Mouse (Mus musculus) cortical plate, adult 2 months (tissue): ENCODE measurements around the gene Gm6583. TPM values are rescaled to one million over a fixed set of nuclear protein-coding genes. Genes with fewer than 3 reads are reported as not detected.

Experiments used
- H3K27ac ChIP-seq: fragments of 200-500 bp; 2 replicates; pipeline ENCODE4 v1.5.1; 2012; ENCODE audit warnings: low read length, control low read depth, inconsistent platforms; ENCODE audit not compliant: insufficient read depth
- H3K4me1 ChIP-seq: fragments of 200-500 bp; 2 replicates; pipeline ENCODE4 v1.6.1; 2011; ENCODE audit warnings: low read length; ENCODE audit not compliant: control insufficient read depth, insufficient read depth
- H3K4me3 ChIP-seq: fragments of 200-500 bp; 2 replicates; pipeline ENCODE4 v1.5.1; 2011; ENCODE audit warnings: mild to moderate bottlenecking, low read length, control low read depth; ENCODE audit not compliant: insufficient read depth
- CTCF ChIP-seq: fragments of 200-500 bp; IDR thresholded peaks from 2 replicates; pipeline ENCODE4 v1.5.1; 2011; ENCODE audit warnings: mild to moderate bottlenecking, control low read depth, low read length; ENCODE audit not compliant: insufficient read depth; ENCODE audit errors: extremely low read depth
- POLR2A ChIP-seq: fragments of 200-500 bp; IDR thresholded peaks from 2 replicates; pipeline ENCODE4 v1.6.1; 2011; ENCODE audit warnings: mild to moderate bottlenecking, low read length, control low read depth; ENCODE audit not compliant: insufficient read depth; ENCODE audit errors: extremely low read depth
- polyA plus RNA-seq: library from polyadenylated mRNA; depleted of rRNA; stranded (reverse); fragments of >200 nt; gene quantifications from 2 replicates; pipeline ENCODE4 v1.2.3, GENCODE M21; 2012

Gm6583 gene
- polyA plus RNA-seq, 1 experiment = 0.13 TPM

DNA sequence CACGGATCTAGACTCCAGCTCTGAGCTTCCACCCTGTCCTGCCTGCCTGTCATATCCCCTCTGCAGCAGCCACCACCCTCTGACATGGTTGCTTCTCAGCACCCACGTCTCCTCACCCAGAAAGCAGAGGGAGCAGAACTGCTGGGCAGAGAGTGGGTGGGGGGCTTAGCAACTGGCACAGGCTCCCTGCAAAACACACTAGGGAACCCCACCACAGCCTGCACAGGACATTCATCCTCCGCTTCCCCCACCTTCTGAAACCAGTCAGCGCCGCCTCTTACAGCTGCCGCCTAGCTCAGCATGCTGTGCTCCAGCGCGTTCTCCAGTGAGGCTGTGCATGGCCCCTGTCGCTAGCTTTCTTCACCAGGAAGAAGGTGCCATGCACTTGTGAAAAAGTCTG is 33.5 kb upstream of the Gm6583 start:
- Histone ChIP-seq H3K4me1 (peaks cover 16% of the 10 kb centered on the region), H3K27ac (no peak overlapping the region), H3K4me3 (peak overlapping the region; percentile 30)
- TF ChIP-seq CTCF (no peak), POLR2A (no peak)

DNA sequence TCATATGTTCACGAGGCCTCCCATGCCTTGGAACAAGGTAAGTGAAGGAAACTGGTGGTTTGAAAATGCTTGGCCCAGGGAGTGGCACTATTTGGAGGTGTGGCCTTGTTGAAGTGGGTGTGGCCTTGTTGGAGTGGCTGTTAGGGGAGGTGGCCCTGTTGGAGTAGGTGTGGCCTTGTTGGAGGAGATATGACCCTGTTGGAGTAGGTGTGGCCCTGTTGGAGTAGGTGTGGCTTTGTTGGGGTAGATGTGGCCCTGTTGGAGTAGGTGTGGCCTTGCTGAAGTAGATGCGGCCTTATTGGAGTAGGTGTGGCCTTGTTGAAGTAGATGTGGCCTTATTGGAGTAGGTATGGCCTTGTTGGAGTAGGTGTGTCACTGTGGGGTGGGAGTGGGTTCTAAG is 30.1 kb upstream of the Gm6583 start:
- Histone ChIP-seq H3K27ac (no peak overlapping the region), H3K4me3 (no peak overlapping the region), H3K4me1 (peaks cover 20% of the 10 kb centered on the region)
- TF ChIP-seq POLR2A (no peak), CTCF (no peak)

DNA sequence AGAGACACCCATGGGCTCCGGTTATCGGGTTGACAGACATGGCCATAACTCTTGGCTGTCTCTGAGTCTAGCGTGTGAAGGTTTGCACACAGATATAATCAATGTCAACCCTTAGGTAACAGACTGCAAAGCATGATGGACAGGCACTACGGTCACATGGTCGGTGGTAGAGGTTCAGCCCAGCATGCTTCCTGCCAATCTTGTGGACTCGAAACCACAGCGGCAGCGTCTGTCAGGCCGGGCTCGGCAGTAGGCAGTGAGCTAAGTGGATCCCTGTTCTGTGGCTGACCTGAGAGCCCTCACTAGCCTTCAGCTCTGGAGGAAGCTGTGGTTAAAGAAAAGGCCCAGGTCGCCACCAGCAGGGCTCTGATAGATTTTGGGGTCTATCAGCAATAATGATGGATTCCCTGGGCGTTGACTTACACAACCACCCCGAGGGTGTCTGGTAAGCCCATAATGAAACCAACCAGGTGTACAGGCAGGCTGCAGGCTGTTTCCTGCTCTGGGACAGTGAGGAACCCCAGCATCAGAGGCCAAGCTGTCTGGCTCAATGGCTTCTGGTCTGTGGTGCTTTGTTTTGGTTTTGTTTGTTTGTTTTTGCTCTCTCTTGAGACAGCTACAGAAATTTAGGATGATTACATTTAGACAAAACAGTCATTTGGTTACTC is 29.1 kb upstream of the Gm6583 start:
- Histone ChIP-seq H3K4me1 (peaks cover 16% of the 10 kb centered on the region), H3K27ac (no peak overlapping the region), H3K4me3 (no peak overlapping the region)
- TF ChIP-seq POLR2A = no peak
- TF ChIP-seq CTCF = no peak

DNA sequence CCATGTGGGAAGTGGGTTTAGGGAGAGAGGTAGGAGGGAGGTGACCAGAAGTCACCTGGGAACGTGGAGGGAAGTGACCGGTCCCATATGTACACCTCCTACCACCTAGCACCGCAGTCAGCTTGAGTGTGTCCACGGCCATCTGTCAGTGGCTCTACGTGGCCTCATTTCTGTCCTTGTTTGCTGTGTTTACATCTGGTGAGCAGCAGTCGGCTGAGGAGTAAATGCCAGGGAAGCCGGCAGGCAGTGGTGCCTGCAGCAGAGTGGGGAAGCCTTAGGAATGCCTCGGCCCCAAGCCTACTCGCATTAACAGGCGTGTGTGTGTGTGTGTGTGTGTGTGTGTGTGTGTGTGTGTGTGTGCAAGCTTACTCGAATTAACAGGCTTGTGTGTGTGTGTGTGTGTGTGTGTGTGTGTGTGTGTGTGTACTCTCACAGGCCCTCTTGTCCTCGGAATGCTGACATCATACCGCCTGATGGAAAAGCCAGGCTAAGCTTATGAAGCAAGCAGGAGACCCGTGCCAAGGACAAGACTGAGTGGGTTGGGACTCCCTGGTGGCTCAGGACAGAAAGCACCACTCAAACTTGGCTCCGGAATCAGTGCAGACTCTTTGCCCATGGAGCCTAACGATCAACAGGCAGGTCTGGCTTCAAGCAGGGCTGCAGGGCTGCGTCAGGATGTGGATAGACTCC is 27.0 kb upstream of the Gm6583 start:
- H3K4me1 ChIP-seq = peaks cover 9% of the 10 kb centered on the region
- no peak overlapping the region for H3K4me3 ChIP-seq
- TF ChIP-seq CTCF = no peak
- TF ChIP-seq POLR2A = 0 out of 2 replicates have a peak, but pooled peaks have one; percentile 31
- H3K27ac ChIP-seq = no peak overlapping the region

DNA sequence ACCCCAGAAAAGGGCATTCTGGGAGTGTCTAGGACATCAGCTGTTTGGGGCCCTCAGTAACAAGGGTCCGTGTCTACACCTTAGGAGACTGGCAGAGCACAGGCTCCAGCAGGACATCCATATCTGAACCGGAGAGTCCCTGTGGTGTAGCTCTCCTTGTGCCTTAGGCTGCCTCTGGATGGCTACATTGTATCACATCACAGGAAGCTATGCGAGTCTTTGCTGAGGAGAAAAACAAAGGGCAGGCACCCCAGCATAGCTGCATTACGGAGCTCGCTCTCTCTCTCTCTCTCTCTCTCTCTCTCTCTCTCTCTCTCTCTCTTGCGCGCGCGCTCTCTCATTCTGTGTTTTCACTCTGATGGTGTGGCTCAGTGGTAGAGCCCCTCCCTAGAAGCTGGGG is 26.2 kb upstream of the Gm6583 start:
- Histone ChIP-seq H3K4me3 (no peak overlapping the region), H3K27ac (no peak overlapping the region), H3K4me1 (peaks cover 9% of the 10 kb centered on the region)
- TF ChIP-seq POLR2A = no peak
- 0 out of 2 replicates have a peak, but pooled peaks have one; percentile 6 for TF ChIP-seq CTCF

DNA sequence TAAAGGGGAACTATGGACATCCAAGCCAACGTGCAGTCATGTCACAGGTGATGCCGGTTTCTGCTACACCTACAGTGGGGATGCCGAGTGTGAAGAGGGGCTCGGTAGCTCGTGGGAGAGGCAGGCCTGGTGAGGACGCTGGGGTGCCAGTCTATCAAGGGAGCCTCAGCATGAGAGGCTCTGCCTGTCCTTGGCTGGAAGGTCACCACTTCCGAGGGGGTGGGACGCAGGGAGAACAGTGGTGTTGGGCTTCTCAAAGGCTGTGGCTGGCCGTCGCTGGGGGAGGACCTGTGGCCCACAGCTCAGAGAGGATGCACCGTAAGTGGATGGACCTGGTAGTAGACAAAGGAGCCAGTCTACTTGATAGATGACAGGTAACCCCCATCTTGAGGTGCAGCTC is 25.3 kb upstream of the Gm6583 start:
- H3K4me1 ChIP-seq = peaks cover 9% of the 10 kb centered on the region

DNA sequence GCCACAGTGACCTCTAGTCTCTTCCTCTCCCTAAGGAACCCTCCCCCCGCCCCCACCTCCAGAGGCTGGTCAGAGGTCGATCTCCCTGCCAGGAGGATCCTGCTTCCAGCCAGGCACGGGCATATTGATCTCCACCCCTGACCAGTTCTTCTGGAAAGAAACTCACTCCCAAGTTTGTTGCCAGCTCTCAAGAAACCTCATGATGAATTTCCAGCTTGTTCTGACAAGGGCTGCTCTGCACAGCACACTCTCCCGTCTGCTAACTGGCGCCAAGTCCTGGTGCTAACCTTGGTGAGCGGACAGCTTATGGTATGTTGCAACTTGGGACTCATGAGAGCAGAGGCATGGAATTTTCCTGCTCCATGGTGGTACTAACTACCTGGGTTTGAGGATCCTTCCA is 22.9 kb upstream of the Gm6583 start:
- H3K27ac ChIP-seq = no peak overlapping the region

More for the DNA sequence above, 25.3 kb upstream of the Gm6583 start:
- H3K27ac ChIP-seq = no peak overlapping the region
- no peak for TF ChIP-seq CTCF
- no peak for TF ChIP-seq POLR2A
- H3K4me3 ChIP-seq = no peak overlapping the region

DNA sequence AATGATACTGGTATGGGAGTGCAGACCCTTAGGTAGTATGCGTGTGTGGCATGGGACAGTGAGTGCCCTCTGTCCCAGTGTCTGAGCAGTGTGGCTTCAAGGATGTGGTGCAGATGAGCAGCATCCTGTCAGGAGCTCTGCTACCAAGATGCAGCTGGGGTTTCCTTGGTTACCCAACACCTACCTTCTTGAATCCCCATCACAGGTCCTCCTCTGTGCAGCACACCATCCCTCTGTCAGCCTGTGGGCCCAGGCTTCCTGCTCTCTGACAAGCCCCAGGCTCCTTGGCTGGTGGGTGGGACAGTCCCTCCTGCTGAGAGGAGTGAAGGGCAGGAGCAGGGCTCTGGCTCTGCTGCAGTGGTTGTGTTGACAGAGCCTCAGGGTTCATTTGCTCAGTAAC is 21.5 kb upstream of the Gm6583 start:
- peaks cover 6% of the 10 kb centered on the region for H3K4me1 ChIP-seq
- no peak for TF ChIP-seq POLR2A
- no peak for TF ChIP-seq CTCF
- peak overlapping the region; percentile 11; the same call in 1 of the 2 replicates for H3K27ac ChIP-seq
- no peak overlapping the region for H3K4me3 ChIP-seq

More for the DNA sequence above, 22.9 kb upstream of the Gm6583 start:
- no peak overlapping the region for H3K4me3 ChIP-seq
- H3K4me1 ChIP-seq = peaks cover 9% of the 10 kb centered on the region
- TF ChIP-seq POLR2A = no peak
- TF ChIP-seq CTCF = no peak

DNA sequence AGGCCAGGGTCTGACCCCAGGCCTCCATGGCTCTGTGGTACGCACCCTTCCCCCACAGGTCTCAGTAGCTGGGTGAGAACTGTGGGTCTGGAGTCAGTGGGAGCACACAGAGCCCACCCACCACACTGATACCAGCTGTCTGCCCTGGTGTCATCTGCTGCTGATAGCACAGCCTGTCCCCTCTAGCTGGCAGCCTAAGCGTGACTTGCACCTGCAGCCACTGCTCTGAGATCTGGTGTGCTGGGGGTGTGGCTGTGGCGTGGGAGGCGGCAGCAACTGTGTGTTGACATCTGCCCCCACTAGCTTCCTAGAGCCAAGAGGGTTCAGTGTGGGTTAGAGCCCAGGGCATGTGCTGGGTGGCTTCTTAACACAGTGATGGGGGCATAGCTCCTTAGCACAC is 20.3 kb upstream of the Gm6583 start:
- Histone ChIP-seq H3K4me3 (no peak overlapping the region), H3K27ac (no peak overlapping the region), H3K4me1 (peaks cover 9% of the 10 kb centered on the region)
- no peak for TF ChIP-seq POLR2A
- no peak for TF ChIP-seq CTCF

DNA sequence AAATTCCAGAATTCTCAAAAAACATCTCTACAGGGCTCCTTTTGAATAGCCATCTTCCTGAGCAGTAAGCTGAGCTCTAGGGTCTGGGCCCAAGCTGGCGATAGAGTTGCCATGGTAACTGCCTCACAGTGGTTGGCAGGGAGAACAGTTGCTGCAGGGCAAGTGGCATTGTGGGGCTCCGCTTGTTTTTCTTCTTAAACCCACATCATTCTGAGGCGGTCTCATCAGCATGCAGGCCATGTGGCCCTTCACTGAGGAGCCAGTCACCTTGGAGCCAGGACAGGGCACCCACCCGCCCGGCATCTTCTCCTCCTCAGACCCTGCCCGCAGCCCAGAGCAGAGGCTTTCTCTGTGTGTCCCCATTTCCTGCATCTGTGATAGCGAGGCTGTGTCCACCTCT is 16.1 kb upstream of the Gm6583 start:
- no peak overlapping the region for H3K4me3 ChIP-seq
- H3K27ac ChIP-seq = peak overlapping the region; percentile 82
- H3K4me1 ChIP-seq = peaks cover 13% of the 10 kb centered on the region
- TF ChIP-seq POLR2A (no peak), CTCF (no peak)

DNA sequence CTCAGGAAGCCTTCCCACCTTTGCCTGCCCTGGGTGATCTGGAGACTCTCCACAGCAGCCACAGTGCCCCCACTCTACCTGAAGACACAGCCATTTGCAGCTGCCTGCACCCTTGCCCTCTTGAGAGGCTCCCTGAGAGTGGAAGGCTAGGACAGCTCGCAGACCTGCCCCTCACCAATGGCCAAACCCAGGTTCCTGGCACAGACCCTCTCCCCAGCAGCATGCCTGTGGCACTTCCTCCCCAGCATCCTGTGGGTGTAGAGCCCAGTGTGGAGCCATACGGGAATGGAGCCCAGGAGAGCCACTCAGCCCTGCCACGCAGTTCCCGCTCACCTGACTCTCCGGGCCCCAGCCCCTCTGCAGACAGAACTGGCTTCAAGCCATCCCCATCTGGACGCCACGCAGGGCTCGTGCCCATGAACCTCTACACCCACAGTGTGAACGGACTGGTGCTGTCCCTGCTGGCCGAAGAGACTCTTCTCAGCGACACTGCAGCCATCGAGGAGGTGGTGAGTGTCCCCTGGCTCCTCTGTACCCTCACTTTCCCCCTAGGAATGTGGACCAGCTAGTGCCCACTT is 14.5 kb upstream of the Gm6583 start:
- TF ChIP-seq CTCF = no peak
- no peak for TF ChIP-seq POLR2A
- Histone ChIP-seq H3K27ac (no peak overlapping the region), H3K4me3 (no peak overlapping the region), H3K4me1 (peaks cover 13% of the 10 kb centered on the region)
